Mouse (Mus musculus) natural killer cell, adult 2 months (primary cell): ENCODE measurements around the gene Arrb1.

Source experiments
- DNase-seq, 2 experiments: peaks; one replicate each; pipeline ENCODE4 v3.0.0; 2022; ENCODE audit warnings: low spot score in 2 of 2

The Arrb1 gene

DNA sequence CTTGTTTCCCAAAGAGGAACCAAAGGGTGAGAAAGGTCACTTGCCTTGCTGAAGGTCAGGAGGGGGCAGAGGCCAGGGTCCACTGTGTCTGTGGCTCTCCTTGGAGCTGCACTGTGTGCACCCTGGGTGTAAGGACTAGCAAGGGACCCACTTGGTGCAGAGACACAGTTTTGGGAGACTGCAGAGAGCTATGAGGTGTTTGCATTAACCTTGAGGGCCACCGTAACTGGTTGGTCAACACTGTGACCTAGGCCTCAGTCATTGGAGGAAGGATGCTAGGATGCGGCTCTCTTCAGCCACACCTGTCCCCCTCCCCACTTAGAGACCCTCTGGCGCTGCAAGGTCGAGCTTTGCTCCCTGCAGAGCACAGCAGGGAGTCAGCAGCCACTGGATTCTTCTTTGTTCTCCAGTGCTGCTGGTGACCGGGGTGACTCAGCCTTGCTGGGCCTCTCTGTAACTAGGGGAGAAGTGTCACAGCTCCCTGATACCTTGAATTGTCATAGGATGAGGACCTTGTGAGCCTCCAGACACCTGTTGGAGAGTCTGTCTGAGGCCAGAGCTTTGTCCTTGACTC, 2.0 kb downstream of the Arrb1 start:
- DNase-seq, result no peak

GRCm38 (mm10) chr7:99538421-99538820, 3.2 kb downstream of the Arrb1 start:
- no peak for DNase-seq

DNA sequence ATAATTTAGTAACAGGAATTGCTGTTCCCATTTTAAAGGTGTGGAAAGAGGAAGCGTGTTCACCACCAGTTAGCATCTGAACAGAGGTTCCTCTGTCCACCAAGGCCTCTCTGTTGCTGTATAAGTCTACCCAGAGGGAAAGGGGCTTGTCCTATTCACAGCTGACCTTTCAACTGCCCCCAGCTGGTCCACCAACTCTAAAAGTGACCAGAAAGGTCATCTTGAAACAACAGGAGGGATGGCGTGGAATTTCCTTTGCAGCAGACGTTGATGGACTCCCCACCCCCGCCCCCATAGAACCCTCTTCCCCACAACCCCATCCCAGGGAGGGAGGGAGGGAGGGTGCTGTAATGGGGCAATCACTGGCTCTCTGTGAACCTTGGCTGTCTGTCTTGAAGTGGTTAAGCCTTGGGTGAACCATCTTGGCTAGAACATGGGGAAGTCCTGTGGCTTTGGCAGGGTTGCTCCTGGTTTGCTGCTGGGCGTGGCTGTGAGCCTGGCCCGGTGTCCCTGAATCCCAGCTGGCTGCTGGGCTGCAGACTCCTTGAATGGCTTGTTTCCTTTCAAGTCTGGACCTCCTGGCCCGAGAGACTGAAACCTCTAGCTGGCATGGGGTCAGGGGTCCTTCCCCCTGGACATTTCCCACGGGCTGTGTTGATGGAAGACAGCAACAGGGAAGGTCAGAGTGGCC, 4.1 kb downstream of the Arrb1 start:
- no peak for DNase-seq

- no peak for DNase-seq
Measured at GRCm38 (mm10) chr7:99540016-99540415, 4.8 kb downstream of the Arrb1 start.

- no peak for DNase-seq
Measured at GRCm38 (mm10) chr7:99541204-99541603, 5.9 kb downstream of the Arrb1 start.

GRCm38 (mm10) chr7:99544272-99544671, 9.0 kb downstream of the Arrb1 start:
- DNase-seq, result no peak

- DNase-seq, result peak; percentile 55
Measured at GRCm38 (mm10) chr7:99545885-99546745, 10.8 kb downstream of the Arrb1 start.

DNA sequence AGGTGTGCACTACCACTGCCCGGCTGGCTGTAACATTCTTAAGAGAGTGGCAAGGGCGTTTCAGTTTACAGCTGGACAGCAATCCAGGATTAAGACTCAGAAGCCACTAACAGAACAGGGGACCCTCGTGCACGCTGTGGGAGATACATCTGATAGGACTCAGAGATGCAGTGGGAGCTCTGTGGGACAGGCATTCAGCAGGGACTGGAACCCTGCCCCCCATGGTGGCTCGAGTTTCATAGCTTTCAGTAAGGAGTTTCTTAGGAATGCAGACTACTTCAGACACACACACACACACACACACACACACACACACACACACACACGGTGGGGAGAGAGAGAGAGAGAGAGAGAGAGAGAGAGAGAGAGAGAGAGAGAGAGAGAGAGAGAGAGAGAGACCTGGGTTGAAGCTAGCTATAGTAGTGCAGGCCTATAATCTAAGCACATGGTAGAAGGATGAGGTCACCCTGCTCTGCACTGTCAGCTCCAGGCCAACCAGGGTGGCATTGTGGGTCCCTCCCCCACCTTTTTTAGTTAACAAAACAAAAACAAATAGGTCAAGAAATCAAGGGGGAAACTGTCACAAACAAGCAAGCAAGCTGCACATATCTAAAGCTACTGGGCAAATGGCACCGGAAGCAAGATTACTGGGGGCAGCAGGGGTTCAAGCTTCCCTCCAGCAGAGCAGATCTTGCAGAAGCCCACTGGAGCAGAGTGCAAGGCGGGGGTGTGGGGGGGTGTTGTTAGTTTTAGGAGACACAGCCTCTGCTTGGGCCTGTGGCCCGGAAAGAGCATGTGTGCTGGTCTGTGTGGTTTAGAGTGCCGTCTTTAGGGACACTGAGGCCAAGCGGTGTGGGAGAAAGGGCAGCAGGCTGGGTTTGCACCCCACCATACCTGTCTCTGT, 12.6 kb downstream of the Arrb1 start:
- no peak for DNase-seq

DNA sequence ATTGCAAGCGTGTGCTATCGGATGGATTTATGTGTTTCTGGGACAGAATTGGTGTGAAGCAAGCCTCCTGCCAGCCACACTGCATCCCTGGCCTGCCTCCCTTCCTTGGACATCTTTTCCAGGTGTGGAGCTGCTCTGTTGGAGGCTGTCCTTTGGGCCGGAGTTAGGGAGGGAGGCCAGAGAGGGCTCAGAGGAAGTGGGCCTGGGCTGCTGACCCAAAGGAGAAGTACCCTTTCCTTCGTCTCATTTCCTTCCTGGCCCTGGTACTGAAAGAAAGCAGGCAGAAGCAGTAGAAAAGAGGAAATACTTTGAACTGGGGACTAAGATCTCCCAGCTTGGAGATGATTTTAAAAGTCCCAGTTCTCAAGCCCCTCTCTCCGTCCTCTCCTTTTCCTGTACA, 14.4 kb downstream of the Arrb1 start:
- DNase-seq, result no peak

DNA sequence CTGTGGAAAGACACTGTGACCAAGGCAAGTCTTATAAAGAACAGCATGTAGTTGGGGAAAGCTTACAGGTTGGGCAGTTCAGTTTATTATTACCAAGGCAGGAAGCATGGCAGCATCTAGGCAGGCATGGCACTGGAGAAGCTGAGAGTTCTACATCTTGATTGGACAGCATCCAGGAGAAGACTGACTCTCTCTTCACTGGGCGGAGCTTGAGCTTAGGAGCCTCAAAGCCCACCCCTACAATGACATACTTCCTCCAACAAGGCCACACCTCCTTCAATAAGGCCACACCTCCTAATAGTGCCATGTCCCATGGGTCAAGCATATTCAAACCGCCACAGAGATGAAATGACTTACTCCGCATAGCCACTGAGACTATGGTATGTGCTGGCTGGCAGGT, 16.4 kb downstream of the Arrb1 start:
- no peak for DNase-seq

DNA sequence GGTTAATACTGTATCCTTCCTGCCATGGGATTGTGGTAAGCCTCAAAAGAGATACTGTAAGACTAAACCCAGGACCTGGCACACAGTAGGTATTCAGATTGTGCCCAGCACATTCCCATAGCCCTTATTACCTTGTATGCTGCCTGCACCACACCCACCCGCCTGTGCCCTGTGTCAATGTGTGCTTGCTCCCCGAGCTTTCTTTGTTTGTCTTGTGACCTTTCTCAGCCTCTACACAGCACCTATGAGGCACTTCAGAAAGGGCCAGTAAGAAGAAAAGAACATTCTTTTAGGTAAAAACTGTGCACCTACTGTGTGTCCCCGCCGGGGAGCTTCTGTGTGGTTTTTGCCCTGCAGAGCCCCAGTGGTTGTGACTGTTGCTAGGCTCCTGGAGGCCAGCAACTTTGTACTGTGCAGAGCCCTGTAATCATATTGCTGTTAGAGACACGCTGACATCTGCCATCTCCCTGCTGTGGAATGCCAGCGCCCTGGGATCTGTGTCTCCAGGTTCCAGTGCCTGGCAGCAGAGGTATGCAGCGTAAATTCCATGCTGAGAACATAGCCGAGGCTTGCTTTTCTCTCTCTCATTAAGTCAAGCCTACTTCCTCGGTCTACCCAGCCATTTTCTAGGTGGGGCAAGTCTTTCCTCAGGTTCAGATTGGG, 18.1 kb downstream of the Arrb1 start:
- no peak for DNase-seq

GRCm38 (mm10) chr7:99553885-99554269, 18.6 kb downstream of the Arrb1 start:
- no peak for DNase-seq

- peak in 1 of 2 experiments; percentile 48 for DNase-seq
Measured at GRCm38 (mm10) chr7:99555862-99556261, 20.6 kb downstream of the Arrb1 start.

GRCm38 (mm10) chr7:99559091-99559490, 23.8 kb downstream of the Arrb1 start:
- no peak for DNase-seq

- DNase-seq, result no peak
Measured at GRCm38 (mm10) chr7:99562478-99562877, 27.2 kb downstream of the Arrb1 start.

GRCm38 (mm10) chr7:99563224-99563623, 28.0 kb downstream of the Arrb1 start:
- DNase-seq, result no peak

DNA sequence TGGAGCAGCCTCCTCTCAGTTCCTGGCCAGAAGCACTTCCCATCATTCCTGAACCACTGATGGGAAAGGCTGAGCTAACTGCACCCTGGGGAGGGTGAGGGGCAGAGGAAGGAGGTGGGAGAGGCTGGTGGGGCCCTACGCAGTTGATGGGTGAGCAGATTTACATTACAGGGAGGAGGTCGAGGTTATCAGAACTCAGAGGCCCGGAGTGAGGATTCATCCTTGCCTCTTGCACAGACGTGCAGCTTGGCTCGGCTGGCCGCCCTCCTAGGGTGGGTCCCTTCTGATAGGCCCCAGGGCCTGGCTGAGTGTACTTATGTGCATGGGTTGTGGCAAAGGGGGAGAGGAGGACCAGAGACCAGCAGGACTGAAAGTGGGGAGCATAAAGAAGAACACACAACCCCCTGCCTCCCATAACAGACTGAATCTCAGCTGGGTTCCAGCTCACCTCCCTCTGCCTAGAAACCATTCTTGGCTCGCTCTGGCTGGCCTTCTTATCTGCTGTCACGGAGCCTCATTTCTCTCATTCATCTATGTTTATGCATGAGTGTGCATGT, 30.1 kb downstream of the Arrb1 start:
- no peak for DNase-seq

- DNase-seq, result no peak
Measured at GRCm38 (mm10) chr7:99570680-99571079, 35.4 kb downstream of the Arrb1 start.

DNA sequence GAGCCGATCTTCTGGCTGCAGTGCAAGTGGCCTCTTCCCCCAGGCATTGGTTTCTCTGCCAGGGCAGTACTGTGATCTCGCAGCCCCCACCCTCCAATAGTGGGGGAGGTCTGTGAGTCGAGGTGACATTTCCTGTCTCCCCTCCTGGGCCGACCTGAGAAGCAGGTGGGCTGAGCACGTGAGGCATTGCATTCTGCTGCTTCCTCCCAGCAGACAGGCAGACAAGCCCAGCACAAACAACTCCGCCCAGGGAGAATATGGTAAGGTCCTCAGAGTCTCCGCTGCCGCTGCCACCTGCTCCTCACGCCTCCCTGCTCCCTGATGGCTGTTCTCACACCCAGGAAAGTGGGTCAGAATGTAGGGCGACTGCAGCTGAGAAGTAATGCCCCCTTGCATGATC, 37.7 kb downstream of the Arrb1 start:
- DNase-seq, result peak; percentile 59 to 66

- DNase-seq, result no peak
Measured at GRCm38 (mm10) chr7:99573351-99573750, 38.1 kb downstream of the Arrb1 start.

- no peak for DNase-seq
Measured at GRCm38 (mm10) chr7:99578246-99578645, 43.0 kb downstream of the Arrb1 start.
